Mouse (Mus musculus): Measurements from ENCODE around the gene N4bp3. TPM values are rescaled to one million over a fixed set of nuclear protein-coding genes. Genes with fewer than 3 reads are reported as not detected.
A peak's percentile ranks its signal among the peaks of the same experiment; 100 is the strongest.
"Not testable (repeated sequence)": the region's sequence is repeated elsewhere in the genome, so short reads cannot be mapped to it uniquely, and the experiment has no call there.

Gene N4bp3
- 1 to 10 TPM; 2.0 to 3.1 (median 2.5) TPM for total RNA-seq (2022)

DNA sequence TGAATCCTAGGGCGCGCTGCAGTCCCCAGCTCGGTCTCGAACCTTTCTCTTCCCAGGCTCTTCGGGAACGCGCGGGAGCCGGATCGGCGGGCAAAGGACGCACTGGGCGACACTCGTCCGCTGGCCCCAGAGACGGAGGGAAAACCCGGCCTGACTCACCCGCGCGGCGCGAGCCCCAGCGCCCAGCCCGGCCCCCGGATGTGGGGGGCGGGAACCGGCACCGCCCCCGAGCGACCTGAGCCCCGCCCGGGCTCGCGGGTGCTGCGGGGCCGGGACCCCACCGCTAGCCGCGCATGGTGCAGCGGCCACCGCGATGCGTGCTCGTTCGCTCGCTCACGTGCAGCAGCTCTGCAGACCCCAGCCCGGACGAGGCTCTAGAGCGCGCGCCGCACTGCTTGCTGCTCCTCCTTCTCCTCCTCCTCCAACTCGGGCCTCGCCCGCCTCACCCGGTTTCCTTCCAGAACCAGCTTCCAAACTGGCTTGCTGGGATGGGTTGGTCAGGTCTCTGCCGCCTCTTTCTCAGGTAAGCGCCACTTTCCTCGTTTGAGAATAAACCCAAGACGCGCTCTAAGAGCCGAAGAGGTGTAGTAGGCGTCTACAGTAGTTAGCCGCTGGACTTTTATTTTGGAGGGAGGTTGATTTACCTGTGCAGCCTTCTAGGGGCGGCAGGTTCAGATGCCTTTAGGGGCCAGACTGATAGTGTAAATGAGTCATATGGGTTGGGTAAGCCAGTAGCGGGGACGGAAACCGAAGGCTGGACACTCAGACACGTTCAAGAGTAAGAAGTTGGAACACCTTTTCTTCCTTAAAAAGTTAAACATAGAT, at the start of gene N4bp3, which contains the start of gene D930048N14Rik:
Gene N4bp3 (minus strand): TSS at position 152 of the 825 bp plus-strand sequence.
Gene D930048N14Rik (plus strand): TSS at position 264 of the 825 bp plus-strand sequence.
- no peak for DNase-seq (ENCODE audit: low spot score in 2 of 2)

GRCm38 (mm10) chr11:51694984-51695383, 44.3 kb upstream of the N4bp3 start:
- no peak for DNase-seq (ENCODE audit: low spot score in 2 of 2)

GRCm38 (mm10) chr11:51690597-51690996, 40.0 kb upstream of the N4bp3 start:
- not testable (repeated sequence) for DNase-seq (ENCODE audit: low spot score in 2 of 2)

GRCm38 (mm10) chr11:51689343-51689742, 38.7 kb upstream of the N4bp3 start:
- no peak for DNase-seq (ENCODE audit: low spot score in 2 of 2)

DNA sequence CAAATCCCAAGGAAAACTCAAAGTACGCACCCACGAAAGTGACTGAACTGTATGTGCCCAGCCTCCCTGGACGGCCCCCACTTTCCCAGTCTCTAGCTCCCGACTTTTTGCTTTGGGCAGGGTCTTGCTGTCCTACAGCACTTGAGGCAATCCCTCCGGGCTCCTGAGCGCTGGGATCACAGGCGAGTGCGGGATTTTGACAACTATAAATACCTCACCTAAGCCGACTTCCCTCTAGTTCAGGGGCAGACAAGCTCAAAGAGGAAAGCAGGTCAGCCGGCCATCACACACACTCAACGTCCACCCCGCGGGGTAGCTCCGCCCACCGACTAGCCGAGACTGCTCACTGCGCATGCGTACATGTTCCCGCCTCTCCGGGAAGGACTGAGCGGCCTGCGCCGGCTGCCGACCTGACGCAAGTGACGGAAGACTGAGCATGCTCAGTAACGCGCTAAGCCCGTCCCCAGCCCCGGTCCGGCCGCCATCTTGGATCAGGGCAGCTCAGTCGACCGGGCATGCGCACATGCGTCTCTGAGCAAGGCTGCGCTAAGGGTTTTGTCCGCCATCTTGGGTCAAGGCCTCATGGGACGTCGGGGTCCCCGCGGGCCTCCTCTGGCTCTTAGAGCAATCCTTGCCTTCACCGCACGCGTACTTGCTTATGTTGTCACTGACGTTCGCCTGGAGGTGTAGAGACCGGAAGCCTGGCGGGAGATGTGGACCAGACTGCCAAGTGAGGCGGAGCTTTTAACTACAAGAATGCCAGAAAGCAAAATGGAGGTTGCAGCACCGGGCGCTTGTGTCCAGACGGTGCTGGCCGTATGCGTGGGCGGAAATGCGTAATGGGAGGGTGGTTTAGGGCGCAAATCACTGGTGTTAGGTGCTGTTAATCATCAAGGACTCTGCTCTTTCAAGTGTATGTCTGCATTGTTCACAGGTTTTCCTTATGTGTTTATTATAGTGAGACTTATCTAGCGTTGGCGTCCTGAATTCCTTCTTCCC, 38.0 kb upstream of the N4bp3 start, which contains the start of gene 0610009B22Rik:
Gene 0610009B22Rik (minus strand): TSS at position 545 of the 999 bp plus-strand sequence.
- DNase-seq (ENCODE audit: low spot score in 2 of 2), result peak; percentile 98 to 100

- no peak for DNase-seq (ENCODE audit: low spot score in 2 of 2)
Measured at GRCm38 (mm10) chr11:51681976-51682374, 31.3 kb upstream of the N4bp3 start.

- peak; percentile 65 to 68 for DNase-seq (ENCODE audit: low spot score in 2 of 2)
Measured at GRCm38 (mm10) chr11:51681324-51681975, 30.8 kb upstream of the N4bp3 start.

DNA sequence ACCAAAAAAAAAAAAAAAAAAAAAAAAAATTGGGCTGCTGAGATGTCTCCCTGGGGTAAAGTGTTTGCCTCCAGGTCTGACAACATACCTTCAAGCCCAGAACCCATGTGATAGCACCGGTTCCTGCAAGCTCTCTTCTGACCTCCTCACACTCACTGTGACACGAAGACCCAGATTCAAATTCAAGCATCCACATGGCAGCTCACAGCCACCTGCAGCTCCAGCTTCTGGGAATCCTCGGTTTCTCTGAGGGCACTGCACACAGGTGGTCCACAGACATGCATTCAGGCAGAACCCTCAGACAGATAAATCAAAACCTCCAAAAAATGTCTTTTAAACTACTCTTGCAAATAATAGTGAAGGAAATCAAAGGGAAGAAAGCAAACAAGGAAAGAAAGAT, 28.8 kb upstream of the N4bp3 start:
- DNase-seq (ENCODE audit: low spot score in 2 of 2), result no peak

GRCm38 (mm10) chr11:51677737-51678418, 27.2 kb upstream of the N4bp3 start:
- no peak for DNase-seq (ENCODE audit: low spot score in 2 of 2)

GRCm38 (mm10) chr11:51675386-51675785, 24.7 kb upstream of the N4bp3 start:
- DNase-seq (ENCODE audit: low spot score in 2 of 2), result no peak

DNA sequence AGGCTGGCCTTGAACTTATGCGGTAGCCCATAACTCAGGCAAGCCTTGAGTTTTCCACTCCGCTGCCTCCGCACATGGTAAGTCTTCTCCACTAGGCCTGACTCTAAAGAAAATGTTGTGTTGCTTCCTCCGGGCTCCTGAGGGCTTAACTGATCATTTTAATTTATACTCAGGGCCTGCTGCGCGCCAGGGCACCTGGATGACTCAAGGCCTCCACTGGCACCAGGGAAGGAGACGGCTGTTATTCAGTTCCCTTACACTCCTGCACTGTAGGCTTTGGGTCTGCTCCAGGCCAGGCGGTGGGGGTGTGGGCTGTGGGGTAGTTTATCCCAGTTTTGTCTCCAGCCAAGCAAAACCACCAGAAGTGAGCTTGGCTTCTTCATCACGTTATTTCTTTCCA, 22.6 kb upstream of the N4bp3 start:
- DNase-seq (ENCODE audit: low spot score in 2 of 2), result no peak

DNA sequence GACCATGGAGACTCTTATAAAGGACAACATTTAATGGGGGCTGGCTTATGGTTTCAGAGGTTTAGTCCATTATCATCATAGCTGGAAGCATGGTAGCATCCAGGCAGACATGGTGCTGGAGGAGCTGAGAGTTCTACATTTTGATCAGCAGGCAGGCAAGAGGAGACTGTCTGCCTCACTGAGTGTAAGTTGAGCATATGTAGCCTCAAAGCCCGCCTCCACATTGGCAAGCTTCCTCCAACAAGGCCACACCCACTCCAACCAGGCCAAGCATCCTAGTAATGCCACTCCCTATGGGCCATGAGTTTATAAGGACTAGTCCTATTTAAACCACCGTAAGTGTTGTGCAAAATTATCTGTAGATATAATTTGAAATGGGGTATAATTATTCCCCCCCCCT, 20.7 kb upstream of the N4bp3 start:
- no peak for DNase-seq (ENCODE audit: low spot score in 2 of 2)

- DNase-seq (ENCODE audit: low spot score in 2 of 2), result no peak
Measured at GRCm38 (mm10) chr11:51670846-51671245, 20.2 kb upstream of the N4bp3 start.

DNA sequence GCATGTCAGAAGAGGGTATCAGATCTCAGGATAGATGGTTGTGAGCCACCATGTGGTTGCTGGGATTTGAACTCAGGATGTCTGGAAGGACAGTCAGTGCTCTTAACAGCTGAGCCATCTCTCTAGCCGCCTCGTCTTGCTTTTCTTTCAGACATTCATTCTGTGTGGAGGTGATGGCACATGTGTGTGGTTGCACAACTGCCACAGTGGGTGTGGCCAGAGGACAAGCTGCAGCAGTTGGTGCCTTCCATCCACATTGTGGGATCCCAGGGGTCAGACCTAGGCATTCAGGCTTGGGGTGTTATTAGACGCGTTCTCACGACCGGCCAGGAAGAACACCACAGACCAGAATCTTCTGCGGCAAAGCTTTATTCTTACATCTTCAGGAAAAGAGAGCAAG, 14.1 kb upstream of the N4bp3 start:
- not testable (repeated sequence) for DNase-seq (ENCODE audit: low spot score in 2 of 2)

DNA sequence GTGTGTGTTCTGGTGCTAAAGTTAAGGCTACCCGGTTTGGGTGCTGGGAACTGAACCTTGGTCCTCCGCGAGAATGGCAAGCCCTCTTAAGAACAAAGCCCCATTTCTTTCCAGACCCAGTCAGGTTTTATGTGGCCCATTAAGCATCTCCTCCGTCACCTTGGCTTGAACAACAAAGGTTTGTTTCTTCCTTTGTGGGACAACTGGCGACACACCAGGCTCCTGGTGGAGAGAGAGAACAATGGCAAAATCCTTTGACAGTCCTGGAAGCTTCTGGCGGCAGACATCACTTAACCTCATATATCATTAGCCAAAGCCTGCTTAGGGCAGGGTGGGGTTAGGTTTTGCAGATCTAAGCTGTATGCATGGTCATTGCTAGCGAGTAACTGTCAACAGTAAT, 12.0 kb upstream of the N4bp3 start:
- no peak for DNase-seq (ENCODE audit: low spot score in 2 of 2)

GRCm38 (mm10) chr11:51661867-51662365, 11.3 kb upstream of the N4bp3 start:
- no peak for DNase-seq (ENCODE audit: low spot score in 2 of 2)

- no peak for DNase-seq (ENCODE audit: low spot score in 2 of 2)
Measured at GRCm38 (mm10) chr11:51658705-51659104, 8.1 kb upstream of the N4bp3 start.

DNA sequence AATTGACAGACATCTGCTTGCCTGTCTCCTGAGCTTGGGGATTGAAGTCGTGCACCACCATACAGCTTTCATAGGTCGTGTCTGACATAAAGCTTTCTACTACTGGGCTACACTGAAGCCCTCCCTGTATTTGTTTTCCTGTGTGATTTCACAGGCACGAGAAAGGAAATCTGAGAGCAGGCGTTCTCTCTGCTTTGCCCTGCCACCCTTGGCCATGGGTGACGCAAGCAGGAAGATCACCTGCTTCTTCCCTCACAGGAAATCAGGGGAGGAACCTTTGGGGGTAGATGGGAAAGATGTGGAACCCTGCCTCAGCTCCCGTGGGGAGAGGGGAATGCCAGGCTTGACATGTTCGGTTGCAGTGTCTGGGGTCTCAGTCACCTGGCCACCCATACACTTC, 7.6 kb upstream of the N4bp3 start:
- no peak for DNase-seq (ENCODE audit: low spot score in 2 of 2)

DNA sequence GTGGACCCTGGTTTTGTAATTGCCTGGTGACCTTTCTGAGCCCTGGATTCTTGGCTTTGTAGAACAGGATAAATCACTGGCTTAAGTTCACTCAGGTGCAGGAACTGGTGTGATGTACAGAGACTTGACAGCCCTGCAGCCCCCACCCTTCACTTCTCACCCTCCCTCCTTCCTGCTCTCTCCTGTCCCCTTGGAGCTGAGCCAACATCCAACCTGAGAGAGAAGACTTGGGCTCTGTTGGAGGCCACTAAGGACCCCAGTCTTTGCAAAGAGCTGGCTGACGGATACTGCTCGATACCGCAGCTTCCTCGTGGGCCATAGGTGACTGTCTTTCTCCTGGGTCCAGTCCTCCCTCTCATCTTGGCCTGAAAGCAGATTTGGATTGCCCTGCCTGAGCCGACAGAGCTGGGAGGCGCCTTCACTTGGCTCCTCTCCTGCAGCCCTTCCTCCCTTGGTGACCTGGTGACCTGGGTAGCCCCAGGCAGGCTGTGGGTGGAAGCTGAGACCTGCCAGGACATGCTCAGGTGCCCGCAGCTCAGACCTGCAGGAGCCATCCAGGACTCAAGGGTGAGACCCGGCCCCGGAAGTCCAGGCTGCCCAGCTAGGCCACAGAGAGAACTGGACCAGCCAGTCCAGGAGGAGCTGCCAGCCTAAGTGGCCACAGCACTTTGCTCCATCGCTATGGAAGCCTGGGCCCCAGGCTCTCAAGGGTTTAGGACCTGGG, 6.3 kb upstream of the N4bp3 start:
- DNase-seq (ENCODE audit: low spot score in 2 of 2), result no peak

DNA sequence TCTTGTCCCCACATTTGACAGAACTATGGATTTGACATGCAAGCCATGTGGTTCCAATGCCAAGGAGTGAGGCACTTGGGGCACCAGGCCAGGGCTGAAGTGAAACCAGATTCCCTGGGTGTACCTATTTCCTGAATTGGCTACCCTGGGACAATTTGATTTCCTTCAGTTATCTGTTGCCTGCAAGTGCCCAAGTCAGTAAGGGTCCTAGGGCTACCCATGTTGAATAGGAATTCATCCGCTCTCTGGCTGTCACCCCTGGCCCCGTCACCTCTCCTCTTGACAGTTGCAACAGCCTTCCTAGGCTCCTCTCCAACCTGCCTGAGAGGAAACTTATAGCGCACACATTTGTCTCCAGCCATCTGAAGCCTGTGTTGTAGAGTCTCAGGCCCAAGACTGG, 4.2 kb upstream of the N4bp3 start:
- no peak for DNase-seq (ENCODE audit: low spot score in 2 of 2)
